In genomic region chr5:66421954-66422353, GRCm38 (mm10) we compare ENCODE assay signal across 23 mouse cellular contexts.
DNase-seq lines count a peak whose midpoint lies in the region; ATAC-seq and TF ChIP-seq lines count a peak whose summit lies in the region.
"Had no signal": no experiment of that assay in that cellular context is flagged by ENCODE, and none has a peak within 500 bp of the region (broad histone marks: within the 10 kb centered on the region; RNA-seq: fewer than 3 reads in every experiment).

No protein-coding gene starts in this region.

- peaks cover 9% of the 10 kb centered on the region for H3K4me1 ChIP-seq in heart, embryonic 11.5 days (ENCODE audit: control insufficient read depth, insufficient read depth, low read length)
- peaks cover 11% of the 10 kb centered on the region for H3K4me1 ChIP-seq in heart, adult 2 months (ENCODE audit: control insufficient read depth, insufficient read depth, low read length)
- H3K4me1 ChIP-seq in heart, embryonic 12.5 days (replicated peaks): peaks cover 19% of the 10 kb centered on the region
- H3K4me1 ChIP-seq in heart, postnatal 0 days (ENCODE audit: control insufficient read depth, insufficient read depth): peaks cover 14% of the 10 kb centered on the region

- WGBS in heart, embryonic 11.5 days (ENCODE audit: insufficient replicate concordance): 37% methylated on average over 4 of the region's 4 CpGs
- 48% methylated on average over 4 of the region's 4 CpGs for WGBS in heart, adult 2 months
- WGBS in heart, embryonic 12.5 days: 38% methylated on average over 4 of the region's 4 CpGs
- 35% methylated on average over 4 of the region's 4 CpGs for WGBS in heart, postnatal 0 days

- H3K4me3 ChIP-seq in heart, embryonic 11.5 days (ENCODE audit: low read depth, low read length): no peak overlapping the region
- no peak overlapping the region for H3K4me3 ChIP-seq in heart, adult 2 months
- H3K4me3 ChIP-seq in heart, embryonic 12.5 days: no peak overlapping the region
- no peak overlapping the region for H3K4me3 ChIP-seq in heart, postnatal 0 days (ENCODE audit: low read depth, low read length)
- H3K4me3 ChIP-seq: embryonic facial prominence, embryonic 15.5 days; forebrain, embryonic 12.5 days; gastrocnemius, adult 2 months; hindbrain, embryonic 13.5 days had no signal

- intact Hi-C loops in heart, adult 2 months (cut with DNase I): loop anchor here (2.0 to 5.0 kb wide), 2 partner anchors 33 to 135 kb away; no protein-coding TSS in a partner anchor

- H3K79me2 ChIP-seq in heart, adult 2 months (replicated peaks; ENCODE audit: control insufficient read depth, insufficient read depth, low read length): no peaks in the 10 kb centered on the region

- no peak for ATAC-seq in heart, embryonic 11.5 days (replicated peaks; ENCODE audit: insufficient number of reproducible peaks, low FRiP score, low TSS enrichment)
- ATAC-seq in heart, embryonic 12.5 days (ENCODE audit: insufficient number of reproducible peaks, low FRiP score): no peak; the same call in 1 of the 2 replicates
- ATAC-seq in heart, postnatal 0 days (ENCODE audit: insufficient read depth, low read depth): peak; percentile 78
- no peak for ATAC-seq in erythroblast, adult 5-6 weeks (replicated peaks; ENCODE audit: low FRiP score, poor library complexity, severe bottlenecking)
- ATAC-seq: CD4-positive, CD25-positive, alpha-beta regulatory T cell, adult 4 months; hindbrain, postnatal 0 days had no signal

- H3K4me2 ChIP-seq in heart, embryonic 11.5 days: no peak overlapping the region
- H3K4me2 ChIP-seq in heart, embryonic 12.5 days: no peak overlapping the region
- H3K4me2 ChIP-seq in heart, postnatal 0 days (ENCODE audit: low read depth, low read length): no peak overlapping the region
- H3K4me2 ChIP-seq: embryonic facial prominence, embryonic 15.5 days; forebrain, embryonic 12.5 days; hindbrain, embryonic 13.5 days had no signal

- TF ChIP-seq CTCF in heart, adult 2 months (IDR thresholded peaks at IDR 0.05): no peak
- no peak for TF ChIP-seq CTCF in heart, postnatal 0 days (IDR thresholded peaks at IDR 0.05; ENCODE audit: low read depth)

- no peaks in the 10 kb centered on the region for H3K9me3 ChIP-seq in heart, embryonic 11.5 days (replicated peaks; ENCODE audit: control insufficient read depth, low read length)
- H3K9me3 ChIP-seq in heart, embryonic 12.5 days (replicated peaks): no peaks in the 10 kb centered on the region
- no peaks in the 10 kb centered on the region for H3K9me3 ChIP-seq in heart, postnatal 0 days (replicated peaks; ENCODE audit: control insufficient read depth, low read length)
- H3K9me3 ChIP-seq: embryonic facial prominence, embryonic 15.5 days; forebrain, embryonic 12.5 days; hindbrain, embryonic 13.5 days had no signal

- H3K27ac ChIP-seq in heart, embryonic 11.5 days (ENCODE audit: low read depth, low read length): no peak overlapping the region
- H3K27ac ChIP-seq in heart, adult 2 months: peak overlapping the region; percentile 63; the same call in 1 of the 2 replicates
- peak overlapping the region; percentile 25; the same call in 1 of the 2 replicates for H3K27ac ChIP-seq in heart, embryonic 12.5 days (ENCODE audit: poor library complexity, severe bottlenecking)
- peak overlapping the region; percentile 40 for H3K27ac ChIP-seq in heart, postnatal 0 days (ENCODE audit: low read depth)
- H3K27ac ChIP-seq: embryonic facial prominence, embryonic 15.5 days; forebrain, embryonic 12.5 days; gastrocnemius, adult 2 months; hindbrain, embryonic 13.5 days; hindbrain, postnatal 0 days had no signal

- TF ChIP-seq POLR2A in heart, adult 2 months (IDR thresholded peaks at IDR 0.05; ENCODE audit: insufficient read depth, low read depth, low read length): no peak

- no peak overlapping the region for H3K9ac ChIP-seq in heart, embryonic 11.5 days (ENCODE audit: low read depth, low read length)
- no peak overlapping the region for H3K9ac ChIP-seq in heart, adult 2 months (ENCODE audit: low read depth, low read length)
- H3K9ac ChIP-seq in heart, embryonic 12.5 days: no peak overlapping the region
- H3K9ac ChIP-seq in heart, postnatal 0 days (replicated peaks; ENCODE audit: low read depth, low read length): no peak overlapping the region
- H3K9ac ChIP-seq: embryonic facial prominence, embryonic 15.5 days; forebrain, embryonic 12.5 days; hindbrain, embryonic 13.5 days had no signal

- DNase-seq in heart, adult 11 months: peak; percentile 96
- DNase-seq in heart, adult 2 months: peak in 1 of 2 experiments; percentile 46
- DNase-seq in heart, postnatal 0 days (ENCODE audit: low spot score): peak; percentile 44
- DNase-seq in layer of hippocampus, adult 8-10 months (ENCODE audit: low spot score in 2 of 2): no peak
- DNase-seq in thymus, adult 18-20 months: no peak
- DNase-seq: adrenal gland, adult 8-10 months; adrenal gland, postnatal 36 days; B cell, adult 2 months; cerebellum, adult 2 months; cerebellum, postnatal 10 days; embryo, embryonic 11 days; gastrocnemius, adult 2 months; gastrocnemius, postnatal 25 days; kidney, adult 11 months had no signal

- TF ChIP-seq EP300 in heart, adult 2 months (IDR thresholded peaks at IDR 0.05; ENCODE audit: insufficient read depth, low read depth, low read length): peak; percentile 62; the same call in 1 of the 2 replicates
- TF ChIP-seq EP300 in heart, postnatal 0 days (IDR thresholded peaks at IDR 0.05; ENCODE audit: low read depth): peak; percentile 56; the same call in 1 of the 2 replicates

- H3K36me3 ChIP-seq in heart, embryonic 11.5 days (ENCODE audit: control insufficient read depth, insufficient read depth, low read length): no peaks in the 10 kb centered on the region
- H3K36me3 ChIP-seq in heart, adult 2 months (ENCODE audit: control insufficient read depth, insufficient read depth, low read length): no peaks in the 10 kb centered on the region
- no peaks in the 10 kb centered on the region for H3K36me3 ChIP-seq in heart, embryonic 12.5 days
- H3K36me3 ChIP-seq in heart, postnatal 0 days (replicated peaks; ENCODE audit: control insufficient read depth, insufficient read depth, low read length): no peaks in the 10 kb centered on the region
- H3K36me3 ChIP-seq: embryonic facial prominence, embryonic 15.5 days; forebrain, embryonic 12.5 days; G1E; hindbrain, embryonic 13.5 days had no signal

- no peaks in the 10 kb centered on the region for H3K27me3 ChIP-seq in heart, embryonic 11.5 days (ENCODE audit: control insufficient read depth, insufficient read depth, low read length)
- no peaks in the 10 kb centered on the region for H3K27me3 ChIP-seq in heart, adult 2 months (ENCODE audit: control insufficient read depth, insufficient read depth, low read length)
- H3K27me3 ChIP-seq in heart, embryonic 12.5 days (replicated peaks): no peaks in the 10 kb centered on the region
- H3K27me3 ChIP-seq in heart, postnatal 0 days (ENCODE audit: control insufficient read depth, insufficient read depth, low read length): no peaks in the 10 kb centered on the region
- H3K27me3 ChIP-seq: embryonic facial prominence, embryonic 15.5 days; forebrain, embryonic 12.5 days; hindbrain, embryonic 13.5 days had no signal

Comparison
In these comparisons a context has a peak if more than half of its experiments do, and no peak if none do; other contexts are left out.
1. DNase-seq: peak in heart, adult 11 months (single experiment) and heart, postnatal 0 days (single experiment); none in layer of hippocampus, adult 8-10 months (0 of 2) and thymus, adult 18-20 months (0 of 2).